Mouse (Mus musculus): ENCODE data around the gene Eri3. TPM values are rescaled to one million over a fixed set of nuclear protein-coding genes. Genes with fewer than 3 reads are reported as not detected.

The Eri3 gene
- polyA plus RNA-seq, 1 experiment from 2014 or later, result 146 TPM

DNA sequence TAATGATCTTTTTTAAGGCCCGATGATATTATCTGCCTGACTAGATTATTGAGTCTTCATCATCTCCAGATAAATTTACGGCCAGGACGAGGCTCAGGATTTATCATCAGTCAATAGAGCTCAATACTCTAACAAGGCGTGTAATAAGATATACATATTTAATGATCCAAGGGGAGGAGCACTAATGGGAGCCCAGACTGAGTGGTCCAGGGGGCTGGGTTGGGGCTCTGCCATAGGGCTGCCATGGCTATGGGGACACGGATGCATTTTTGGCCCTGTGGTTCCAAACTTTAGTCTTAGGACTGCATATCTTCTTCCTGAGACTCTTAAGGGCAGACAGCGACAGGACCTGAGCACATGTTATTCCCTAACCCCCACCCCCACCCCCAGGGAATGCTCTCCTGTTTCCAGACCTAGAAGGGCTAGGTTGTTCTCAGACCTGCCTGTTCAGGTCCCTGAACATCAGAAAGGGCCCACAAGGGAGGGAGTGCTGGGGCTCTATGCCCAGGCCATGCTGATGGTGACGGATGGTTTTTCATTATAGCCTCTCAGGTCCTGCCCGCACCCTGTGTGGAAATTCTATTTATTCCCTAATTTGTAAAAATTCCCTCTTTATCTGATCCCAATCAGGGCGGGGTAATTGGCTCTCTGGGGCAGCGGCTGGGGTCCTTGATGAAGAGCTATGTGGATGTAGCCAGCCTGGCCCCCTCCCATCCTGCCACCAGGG, 114.4 kb downstream of the Eri3 start:
- WGBS, result 90% methylated on average over 10 of the region's 10 CpGs
- H3K9ac ChIP-seq (ENCODE audit: low read length), result no peak overlapping the region
- no peak for DNase-seq (ENCODE audit: low spot score)
- H3K9me3 ChIP-seq (ENCODE audit: control insufficient read depth, low read length), result no peaks in the 10 kb centered on the region
- H3K4me2 ChIP-seq (ENCODE audit: low read depth, low read length, severe bottlenecking), result no peak overlapping the region
- H3K4me1 ChIP-seq (replicated peaks; ENCODE audit: control insufficient read depth, insufficient read depth, low read length), result no peaks in the 10 kb centered on the region
- no peaks in the 10 kb centered on the region for H3K36me3 ChIP-seq (ENCODE audit: control insufficient read depth, insufficient read depth, low read length)
- no peak for ATAC-seq (replicated peaks; ENCODE audit: low FRiP score)
- H3K27me3 ChIP-seq (ENCODE audit: control insufficient read depth, insufficient read depth, low read length), result no peaks in the 10 kb centered on the region
- no peak overlapping the region for H3K4me3 ChIP-seq (ENCODE audit: low read depth, low read length)
- no peak overlapping the region for H3K27ac ChIP-seq (ENCODE audit: low read depth, low read length)

DNA sequence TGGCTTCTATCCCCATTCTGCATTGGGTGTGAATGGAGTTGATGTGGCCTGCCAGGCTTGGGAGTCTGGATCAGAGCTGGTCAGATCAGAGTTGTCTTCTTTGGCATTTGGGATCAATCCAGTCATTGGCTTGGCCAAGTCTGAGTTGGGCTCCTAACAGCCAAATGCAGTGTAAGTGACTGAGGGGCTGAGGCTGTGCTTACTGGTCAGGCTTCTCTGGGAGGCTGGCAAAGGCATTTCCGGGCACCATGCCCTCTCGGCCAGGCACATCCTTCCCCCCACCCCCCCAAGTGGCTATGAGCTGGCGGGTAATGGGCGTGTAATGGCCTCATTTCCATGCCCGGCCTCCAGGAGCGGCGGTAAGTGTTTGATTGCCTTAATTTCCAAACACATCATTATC, 115.4 kb downstream of the Eri3 start:
- Histone ChIP-seq H3K4me1 (replicated peaks; ENCODE audit: control insufficient read depth, insufficient read depth, low read length) (no peaks in the 10 kb centered on the region), H3K9ac (ENCODE audit: low read length) (no peak overlapping the region), H3K4me2 (ENCODE audit: low read depth, low read length, severe bottlenecking) (no peak overlapping the region), H3K36me3 (ENCODE audit: control insufficient read depth, insufficient read depth, low read length) (no peaks in the 10 kb centered on the region), H3K4me3 (ENCODE audit: low read depth, low read length) (no peak overlapping the region), H3K27me3 (ENCODE audit: control insufficient read depth, insufficient read depth, low read length) (no peaks in the 10 kb centered on the region), H3K27ac (ENCODE audit: low read depth, low read length) (no peak overlapping the region), H3K9me3 (ENCODE audit: control insufficient read depth, low read length) (no peaks in the 10 kb centered on the region)
- DNase-seq (ENCODE audit: low spot score) (no peak), ATAC-seq (replicated peaks; ENCODE audit: low FRiP score) (no peak)
- 81% methylated on average over 7 of the region's 7 CpGs for WGBS

DNA sequence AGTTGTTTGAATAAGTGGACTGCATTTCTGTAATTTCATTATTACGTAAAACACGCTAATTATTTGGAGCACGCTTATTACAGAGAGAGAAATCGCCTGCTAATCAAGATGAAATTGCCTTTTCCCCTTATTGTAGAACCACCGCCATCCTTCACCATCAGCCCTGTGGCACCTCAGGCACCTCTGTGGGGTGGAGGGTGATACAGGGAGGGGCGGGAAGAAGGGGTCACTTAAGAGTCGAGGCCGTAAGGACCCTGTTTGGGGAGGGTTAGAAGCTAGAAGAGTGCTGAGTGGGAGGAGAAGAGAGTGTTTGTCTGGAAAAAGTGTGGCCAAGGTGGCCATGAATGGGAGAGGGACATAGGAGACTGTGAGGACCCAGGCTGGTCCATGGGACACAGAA, 115.9 kb downstream of the Eri3 start:
- no peak overlapping the region for H3K4me3 ChIP-seq (ENCODE audit: low read depth, low read length)
- ATAC-seq (replicated peaks; ENCODE audit: low FRiP score), result no peak

DNA sequence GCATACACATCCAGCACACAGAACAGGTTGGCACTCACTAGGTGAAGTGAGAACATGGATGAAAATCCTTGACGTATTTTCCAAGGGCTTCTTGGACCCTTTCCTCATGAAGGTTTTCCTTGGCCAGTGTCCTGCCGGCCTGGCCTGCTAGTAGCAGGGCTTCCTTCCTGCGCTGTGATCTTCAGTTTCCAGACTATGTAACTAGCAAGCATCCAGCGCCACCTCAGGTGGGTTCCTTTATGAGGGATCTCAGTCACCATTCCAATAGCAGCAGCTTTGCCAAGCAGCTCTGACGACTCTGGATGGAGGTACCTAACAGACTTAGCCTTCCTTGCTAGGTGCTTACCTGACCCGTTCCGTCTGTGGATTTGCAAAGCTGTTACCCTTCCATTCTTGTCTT, 119.7 kb downstream of the Eri3 start:
- H3K9me3 ChIP-seq (ENCODE audit: control insufficient read depth, low read length), result no peaks in the 10 kb centered on the region
- no peak overlapping the region for H3K4me3 ChIP-seq (ENCODE audit: low read depth, low read length)
- no peaks in the 10 kb centered on the region for H3K27me3 ChIP-seq (ENCODE audit: control insufficient read depth, insufficient read depth, low read length)
- peaks cover 9% of the 10 kb centered on the region for H3K36me3 ChIP-seq (ENCODE audit: control insufficient read depth, insufficient read depth, low read length)
- ATAC-seq (replicated peaks; ENCODE audit: low FRiP score), result no peak
- H3K27ac ChIP-seq (ENCODE audit: low read depth, low read length), result no peak overlapping the region
- no peak overlapping the region for H3K4me2 ChIP-seq (ENCODE audit: low read depth, low read length, severe bottlenecking)
- no peaks in the 10 kb centered on the region for H3K4me1 ChIP-seq (replicated peaks; ENCODE audit: control insufficient read depth, insufficient read depth, low read length)
- WGBS, result 79% methylated on average over 7 of the region's 7 CpGs
- no peak overlapping the region for H3K9ac ChIP-seq (ENCODE audit: low read length)
- no peak for DNase-seq (ENCODE audit: low spot score)

More for the DNA sequence above, 115.9 kb downstream of the Eri3 start:
- Histone ChIP-seq H3K27ac (ENCODE audit: low read depth, low read length) (no peak overlapping the region), H3K9ac (ENCODE audit: low read length) (no peak overlapping the region), H3K4me2 (ENCODE audit: low read depth, low read length, severe bottlenecking) (no peak overlapping the region), H3K36me3 (ENCODE audit: control insufficient read depth, insufficient read depth, low read length) (no peaks in the 10 kb centered on the region), H3K9me3 (ENCODE audit: control insufficient read depth, low read length) (no peaks in the 10 kb centered on the region), H3K4me1 (replicated peaks; ENCODE audit: control insufficient read depth, insufficient read depth, low read length) (no peaks in the 10 kb centered on the region), H3K27me3 (ENCODE audit: control insufficient read depth, insufficient read depth, low read length) (no peaks in the 10 kb centered on the region)
- DNase-seq (ENCODE audit: low spot score), result no peak
- WGBS, result 83% methylated on average over 8 of the region's 8 CpGs

DNA sequence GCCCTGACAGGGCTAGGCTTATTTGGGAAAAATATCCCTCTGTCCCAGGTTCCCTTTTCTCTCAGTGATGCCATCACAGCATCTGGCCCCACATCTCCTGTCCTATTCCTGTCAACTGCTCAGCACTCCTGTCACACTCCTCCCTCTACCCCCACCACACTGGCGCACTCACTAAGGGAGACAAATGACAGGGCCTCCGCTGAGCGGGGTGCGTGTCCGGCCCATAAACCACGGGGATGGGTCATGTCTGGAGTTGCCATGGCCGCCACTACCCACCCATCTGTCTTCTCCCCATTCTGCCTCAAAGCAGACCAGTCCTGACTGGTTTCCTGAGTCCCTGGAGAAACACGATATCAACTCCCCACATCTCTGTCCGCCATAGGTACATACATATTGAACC, 121.9 kb downstream of the Eri3 start:
- WGBS, result 89% methylated on average over 9 of the region's 9 CpGs
- Histone ChIP-seq H3K9ac (ENCODE audit: low read length) (no peak overlapping the region), H3K9me3 (ENCODE audit: control insufficient read depth, low read length) (no peaks in the 10 kb centered on the region), H3K27me3 (ENCODE audit: control insufficient read depth, insufficient read depth, low read length) (no peaks in the 10 kb centered on the region), H3K36me3 (ENCODE audit: control insufficient read depth, insufficient read depth, low read length) (peaks cover 18% of the 10 kb centered on the region), H3K27ac (ENCODE audit: low read depth, low read length) (no peak overlapping the region), H3K4me3 (ENCODE audit: low read depth, low read length) (no peak overlapping the region), H3K4me1 (replicated peaks; ENCODE audit: control insufficient read depth, insufficient read depth, low read length) (no peaks in the 10 kb centered on the region), H3K4me2 (ENCODE audit: low read depth, low read length, severe bottlenecking) (no peak overlapping the region)
- DNase-seq (ENCODE audit: low spot score) (no peak), ATAC-seq (replicated peaks; ENCODE audit: low FRiP score) (0 out of 2 replicates have a peak, but pooled peaks have one; percentile 19)

GRCm38 (mm10) chr4:117673901-117674300, 123.7 kb downstream of the Eri3 start:
- Histone ChIP-seq H3K9me3 (ENCODE audit: control insufficient read depth, low read length) (no peaks in the 10 kb centered on the region), H3K27me3 (ENCODE audit: control insufficient read depth, insufficient read depth, low read length) (no peaks in the 10 kb centered on the region), H3K27ac (ENCODE audit: low read depth, low read length) (no peak overlapping the region), H3K4me3 (ENCODE audit: low read depth, low read length) (no peak overlapping the region), H3K9ac (ENCODE audit: low read length) (no peak overlapping the region), H3K36me3 (ENCODE audit: control insufficient read depth, insufficient read depth, low read length) (peaks cover 18% of the 10 kb centered on the region), H3K4me2 (ENCODE audit: low read depth, low read length, severe bottlenecking) (no peak overlapping the region), H3K4me1 (replicated peaks; ENCODE audit: control insufficient read depth, insufficient read depth, low read length) (no peaks in the 10 kb centered on the region)
- 80% methylated on average over 3 of the region's 3 CpGs for WGBS
- ATAC-seq (replicated peaks; ENCODE audit: low FRiP score) (no peak), DNase-seq (ENCODE audit: low spot score) (no peak)

DNA sequence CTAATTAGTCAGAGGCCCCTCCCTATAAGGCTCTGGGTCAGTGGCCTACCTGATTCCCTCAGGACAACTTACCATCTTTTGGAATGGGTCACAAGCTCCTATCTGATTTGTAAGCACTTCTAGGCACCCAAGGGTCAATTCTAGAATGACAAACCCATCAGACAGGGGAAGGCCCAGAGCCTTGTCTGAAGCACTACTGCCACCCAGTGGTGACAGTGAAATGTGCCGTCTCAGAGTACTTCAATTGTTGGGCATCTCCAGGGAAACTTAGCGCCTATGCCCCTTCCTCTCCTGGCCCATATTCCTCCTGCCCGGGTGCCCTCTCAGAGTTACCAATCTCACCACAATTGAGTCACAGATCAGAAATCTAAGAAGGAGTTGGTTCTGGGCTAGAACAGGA, 126.7 kb downstream of the Eri3 start:
- Histone ChIP-seq H3K4me2 (ENCODE audit: low read depth, low read length, severe bottlenecking) (no peak overlapping the region), H3K4me3 (ENCODE audit: low read depth, low read length) (no peak overlapping the region), H3K27me3 (ENCODE audit: control insufficient read depth, insufficient read depth, low read length) (no peaks in the 10 kb centered on the region), H3K27ac (ENCODE audit: low read depth, low read length) (no peak overlapping the region), H3K36me3 (ENCODE audit: control insufficient read depth, insufficient read depth, low read length) (peaks cover 18% of the 10 kb centered on the region), H3K4me1 (replicated peaks; ENCODE audit: control insufficient read depth, insufficient read depth, low read length) (peaks cover 3% of the 10 kb centered on the region; the same call in 1 of the 2 replicates), H3K9ac (ENCODE audit: low read length) (no peak overlapping the region), H3K9me3 (ENCODE audit: control insufficient read depth, low read length) (no peaks in the 10 kb centered on the region)
- ATAC-seq (replicated peaks; ENCODE audit: low FRiP score) (peak; percentile 53), DNase-seq (ENCODE audit: low spot score) (peak; percentile 86)
- 24% methylated on average over 3 of the region's 3 CpGs for WGBS

DNA sequence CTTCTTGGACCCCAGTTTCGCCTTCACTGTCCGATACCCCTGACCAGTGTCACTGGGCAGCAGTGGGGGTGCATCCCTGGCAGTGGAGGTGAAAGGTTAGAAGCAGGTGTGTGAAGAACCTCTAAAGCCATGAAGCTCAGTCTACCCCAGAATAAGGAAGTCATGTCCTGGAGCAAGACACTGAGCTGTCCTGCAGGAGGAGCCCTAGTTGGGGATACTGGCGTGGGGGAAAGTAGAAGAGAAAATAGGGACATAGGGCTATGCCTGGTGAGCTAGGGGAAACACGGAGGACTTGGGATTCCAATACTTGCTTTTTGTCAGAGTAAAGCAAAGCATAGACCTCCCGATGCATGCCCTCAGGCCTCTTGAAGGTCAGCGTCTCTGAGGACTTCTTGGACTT, 130.8 kb downstream of the Eri3 start:
- DNase-seq (ENCODE audit: low spot score), result no peak
- H3K9ac ChIP-seq (ENCODE audit: low read length), result no peak overlapping the region
- peaks cover 3% of the 10 kb centered on the region; the same call in 1 of the 2 replicates for H3K4me1 ChIP-seq (replicated peaks; ENCODE audit: control insufficient read depth, insufficient read depth, low read length)
- peak overlapping the region; percentile 76 for H3K4me2 ChIP-seq (ENCODE audit: low read depth, low read length, severe bottlenecking)
- peaks cover 2% of the 10 kb centered on the region; the same call in 1 of the 2 replicates for H3K36me3 ChIP-seq (ENCODE audit: control insufficient read depth, insufficient read depth, low read length)
- WGBS, result 77% methylated on average over 6 of the region's 6 CpGs
- H3K27me3 ChIP-seq (ENCODE audit: control insufficient read depth, insufficient read depth, low read length), result no peaks in the 10 kb centered on the region
- H3K27ac ChIP-seq (ENCODE audit: low read depth, low read length), result no peak overlapping the region
- H3K4me3 ChIP-seq (ENCODE audit: low read depth, low read length), result peak overlapping the region; percentile 79; the same call in 1 of the 2 replicates
- no peaks in the 10 kb centered on the region for H3K9me3 ChIP-seq (ENCODE audit: control insufficient read depth, low read length)
- ATAC-seq (replicated peaks; ENCODE audit: low FRiP score), result no peak

DNA sequence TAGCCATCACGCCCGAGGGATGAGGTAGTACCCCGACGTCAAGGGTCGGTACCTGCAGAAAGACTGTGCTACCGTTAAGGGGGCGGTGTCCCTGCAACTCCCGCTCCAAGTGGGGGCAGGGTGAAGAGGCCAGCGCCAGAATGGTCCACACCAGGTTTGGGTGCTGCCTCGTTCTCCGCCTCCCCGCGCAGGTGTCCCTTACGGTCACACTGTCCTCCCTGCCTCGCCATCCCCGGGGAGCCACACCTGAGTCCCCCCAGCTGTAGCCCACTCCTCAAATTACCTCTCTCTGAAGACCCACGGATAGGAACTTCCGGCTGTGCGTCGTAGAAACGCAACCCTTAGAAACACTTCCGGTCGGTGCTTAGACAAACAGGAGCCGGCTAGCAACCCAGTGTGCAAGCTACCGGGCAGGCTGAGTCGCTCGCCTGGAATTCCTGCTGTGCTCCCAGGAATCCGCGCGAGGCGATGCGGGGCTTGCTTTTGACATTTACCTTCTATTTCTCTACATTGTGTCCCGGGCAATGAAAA, 131.8 kb downstream of the Eri3 start, which contains the start of gene Dmap1:
TSS of gene Dmap1 (minus strand) at position 343 of the 531 bp plus-strand sequence.
- H3K9me3 ChIP-seq (ENCODE audit: control insufficient read depth, low read length), result no peaks in the 10 kb centered on the region
- DNase-seq (ENCODE audit: low spot score) (peak; percentile 92), ATAC-seq (replicated peaks; ENCODE audit: low FRiP score) (peak; percentile 87)
- under 1% methylated on average over 33 of the region's 33 CpGs for WGBS
- no peak within 1 kb of the TSS for H3K27ac ChIP-seq (ENCODE audit: low read depth, low read length)
- H3K4me3 ChIP-seq (ENCODE audit: low read depth, low read length), result peak within 1 kb of the TSS; percentile 79
- H3K36me3 ChIP-seq (ENCODE audit: control insufficient read depth, insufficient read depth, low read length), result no peaks in the 10 kb centered on the region
- H3K27me3 ChIP-seq (ENCODE audit: control insufficient read depth, insufficient read depth, low read length), result no peaks in the 10 kb centered on the region
- H3K4me1 ChIP-seq (replicated peaks; ENCODE audit: control insufficient read depth, insufficient read depth, low read length), result peaks cover 3% of the 10 kb centered on the region; the same call in 1 of the 2 replicates
- peak within 1 kb of the TSS; percentile 76 for H3K4me2 ChIP-seq (ENCODE audit: low read depth, low read length, severe bottlenecking)
- peak within 1 kb of the TSS; percentile 69 for H3K9ac ChIP-seq (ENCODE audit: low read length)

Measured in forebrain, embryonic 11.5 days (tissue).